Mouse (Mus musculus) stomach, embryonic 15.5 days (tissue): ENCODE data around the gene Pias1. TPM values are rescaled to one million over a fixed set of nuclear protein-coding genes. Genes with fewer than 3 reads are reported as not detected.

Source experiments
- ATAC-seq: fragments of 200-750 bp; cut with Nextera tagmentation; 2 replicates; pipeline ENCODE4 v1.8.0; 2017; ENCODE audit warnings: low read depth, moderate number of reproducible peaks, moderate TSS enrichment; ENCODE audit not compliant: insufficient read depth, low FRiP score
- H3K27ac ChIP-seq: fragments of 300-500 bp; sonication (generic); 2 replicates; pipeline ENCODE4 v1.5.1; 2015; ENCODE audit warnings: mild to moderate bottlenecking, inconsistent platforms
- H3K27me3 ChIP-seq: fragments of 300-500 bp; sonication (generic); replicated peaks from 2 replicates; pipeline ENCODE4 v1.6.1; 2015; ENCODE audit warnings: inconsistent platforms
- H3K36me3 ChIP-seq: fragments of 300-500 bp; sonication (generic); 2 replicates; pipeline ENCODE4 v1.6.1; 2015; ENCODE audit warnings: inconsistent platforms
- H3K4me1 ChIP-seq: fragments of 300-500 bp; sonication (generic); 2 replicates; pipeline ENCODE4 v1.6.1; 2015; ENCODE audit warnings: inconsistent platforms
- H3K4me2 ChIP-seq: fragments of 300-500 bp; sonication (generic); 2 replicates; pipeline ENCODE4 v1.6.1; 2015; ENCODE audit warnings: mild to moderate bottlenecking, inconsistent platforms
- H3K4me3 ChIP-seq: fragments of 300-500 bp; sonication (generic); replicated peaks from 2 replicates; pipeline ENCODE4 v1.5.1; 2015; ENCODE audit warnings: inconsistent platforms
- H3K9ac ChIP-seq: fragments of 300-500 bp; sonication (generic); 2 replicates; pipeline ENCODE4 v1.6.1; 2015; ENCODE audit warnings: inconsistent platforms
- H3K9me3 ChIP-seq: fragments of 300-500 bp; sonication (generic); 2 replicates; pipeline ENCODE4 v1.6.1; 2016; ENCODE audit warnings: inconsistent platforms
- WGBS: fragments of 180-500 bp; shearing (Covaris S2); methylation state at CpG from one replicate; pipeline ENCODE4 v1.1.7; 2015; 5-methylcytosine and 5-hydroxymethylcytosine counted together
- polyA plus RNA-seq: library from polyadenylated mRNA; unstranded; fragments of >200 nt; fragmentation: Nextera tagmentation; extraction: Ambion mirVana; gene quantifications from 2 replicates; pipeline ENCODE4 v1.2.1, GENCODE M21; 2015

The Pias1 gene
- polyA plus RNA-seq, 1 experiment from 2014 or later: 46.7 TPM

DNA sequence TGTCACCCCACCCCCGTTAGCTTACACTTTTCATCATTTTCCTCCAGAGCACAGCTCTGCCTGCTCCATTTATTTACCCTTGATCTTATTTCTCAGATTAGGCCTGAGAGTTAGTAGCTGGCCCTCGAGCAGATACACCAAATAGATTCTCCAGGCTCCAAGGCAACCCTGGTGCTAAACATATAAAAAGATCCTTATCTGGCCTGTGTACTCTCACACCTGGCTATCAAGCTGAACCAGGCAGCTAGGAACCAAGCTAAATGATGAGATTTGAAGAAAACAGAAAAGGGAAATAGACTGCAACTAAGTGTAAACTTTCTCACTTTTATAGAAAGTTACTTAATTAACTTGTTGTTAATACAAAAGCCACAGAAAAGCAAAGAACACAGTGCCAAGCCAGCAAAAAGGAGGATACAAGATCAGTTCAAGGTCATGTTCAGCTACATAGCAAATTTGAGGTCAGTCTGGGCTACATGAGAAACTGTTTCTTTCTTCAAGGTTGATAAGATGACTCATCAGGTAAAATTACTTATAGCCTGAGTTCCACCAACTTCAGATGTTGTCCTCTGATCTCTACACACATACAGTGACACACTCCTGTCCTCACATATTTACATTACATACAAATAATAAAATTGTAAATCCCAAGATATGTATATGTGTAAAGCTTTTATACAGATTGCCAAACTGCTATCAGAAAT lies 52.9 kb downstream of the Pias1 start:
- H3K4me2 ChIP-seq: no peak overlapping the region
- 0 out of 2 replicates have a peak, but pooled peaks cover 7% of the 10 kb centered on the region for H3K4me1 ChIP-seq
- no peak overlapping the region for H3K9ac ChIP-seq
- no peak for ATAC-seq
- no peaks in the 10 kb centered on the region for H3K36me3 ChIP-seq
- 39% methylated on average over 2 of the region's 2 CpGs for WGBS
- no peak overlapping the region for H3K4me3 ChIP-seq
- no peaks in the 10 kb centered on the region for H3K27me3 ChIP-seq
- no peak overlapping the region for H3K27ac ChIP-seq
- H3K9me3 ChIP-seq: no peaks in the 10 kb centered on the region

DNA sequence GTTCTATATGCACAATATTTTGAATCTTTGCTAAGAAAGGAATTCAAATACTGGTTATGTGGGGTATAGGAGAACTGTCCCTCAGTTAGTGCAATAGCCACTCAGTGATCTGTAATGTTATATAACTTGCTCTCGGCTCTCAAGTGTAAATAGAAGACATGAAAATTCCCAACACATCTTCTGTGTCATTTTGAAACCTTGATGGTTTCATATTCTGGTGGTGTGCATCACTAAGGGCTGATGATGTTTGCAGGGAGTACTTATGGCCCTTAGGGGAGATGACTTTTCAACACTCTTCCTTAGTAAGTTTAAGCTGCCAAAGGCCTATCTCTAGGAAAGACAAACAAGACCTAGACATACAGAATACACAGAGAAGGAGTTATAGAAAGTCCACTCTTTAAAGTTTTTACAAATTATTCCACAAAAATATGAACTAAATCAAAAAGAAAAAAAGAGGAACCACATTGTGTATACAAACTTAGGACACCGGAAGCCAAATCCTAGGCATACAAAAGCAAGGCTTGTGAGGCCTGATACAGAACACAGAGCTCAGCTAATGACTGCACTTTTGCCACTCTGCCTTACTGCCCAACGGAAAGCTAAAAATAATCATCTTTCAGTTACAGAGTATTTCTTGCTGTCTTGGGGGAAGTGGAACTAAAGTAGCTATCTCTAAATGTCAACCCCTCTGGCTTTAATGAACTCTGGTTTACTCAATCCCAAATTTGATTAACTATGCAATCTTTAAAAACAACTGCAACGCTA lies 55.0 kb downstream of the Pias1 start:
- no peak overlapping the region for H3K9ac ChIP-seq
- no peaks in the 10 kb centered on the region for H3K9me3 ChIP-seq
- 46% methylated on average over 4 of the region's 4 CpGs for WGBS
- H3K36me3 ChIP-seq: no peaks in the 10 kb centered on the region
- no peak overlapping the region for H3K4me2 ChIP-seq
- no peak for ATAC-seq
- H3K27ac ChIP-seq: no peak overlapping the region; the same call in 1 of the 2 replicates
- 0 out of 2 replicates have a peak, but pooled peaks cover 4% of the 10 kb centered on the region for H3K4me1 ChIP-seq
- H3K27me3 ChIP-seq: no peaks in the 10 kb centered on the region
- H3K4me3 ChIP-seq: no peak overlapping the region

DNA sequence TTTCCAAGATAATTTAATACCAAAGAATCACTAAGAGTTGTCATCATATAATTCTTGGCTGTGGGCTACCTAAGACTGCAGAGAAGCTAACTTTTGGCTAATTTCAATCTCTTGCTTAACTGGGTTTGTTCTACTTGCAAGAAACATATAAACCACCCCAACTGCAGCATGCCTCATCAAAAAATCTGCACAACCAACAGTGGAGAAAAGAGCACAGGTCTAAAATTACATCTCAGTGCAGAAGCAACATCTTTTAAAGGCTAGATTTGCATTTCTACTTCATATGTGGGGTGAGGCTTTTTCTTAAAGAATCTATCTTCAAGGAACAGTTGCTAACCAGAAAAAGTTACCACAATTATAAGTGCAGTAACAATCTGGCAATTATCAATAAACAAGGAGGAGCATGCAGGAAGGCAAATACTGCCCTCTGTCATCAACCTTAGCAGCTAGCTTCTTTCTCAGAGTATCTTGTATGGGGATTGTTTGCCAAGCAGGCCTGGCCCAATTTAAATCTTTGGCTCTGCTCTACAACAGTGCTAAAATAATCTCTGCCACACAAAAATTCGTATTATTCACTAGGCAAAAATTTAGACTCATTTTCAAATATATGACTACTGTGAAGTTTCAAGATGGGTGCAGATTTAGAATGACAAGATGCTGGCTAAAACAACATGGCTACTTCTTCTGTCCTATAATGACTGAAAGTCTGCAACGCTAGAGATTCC lies 62.7 kb downstream of the Pias1 start:
- no peaks in the 10 kb centered on the region for H3K27me3 ChIP-seq
- ATAC-seq: no peak
- H3K4me1 ChIP-seq: no peaks in the 10 kb centered on the region
- H3K36me3 ChIP-seq: peaks cover 4% of the 10 kb centered on the region; the same call in 1 of the 2 replicates
- no peak overlapping the region for H3K4me3 ChIP-seq
- H3K27ac ChIP-seq: no peak overlapping the region
- H3K9ac ChIP-seq: no peak overlapping the region
- no peaks in the 10 kb centered on the region for H3K9me3 ChIP-seq
- WGBS: 79% methylated on average over 2 of the region's 2 CpGs
- no peak overlapping the region for H3K4me2 ChIP-seq

DNA sequence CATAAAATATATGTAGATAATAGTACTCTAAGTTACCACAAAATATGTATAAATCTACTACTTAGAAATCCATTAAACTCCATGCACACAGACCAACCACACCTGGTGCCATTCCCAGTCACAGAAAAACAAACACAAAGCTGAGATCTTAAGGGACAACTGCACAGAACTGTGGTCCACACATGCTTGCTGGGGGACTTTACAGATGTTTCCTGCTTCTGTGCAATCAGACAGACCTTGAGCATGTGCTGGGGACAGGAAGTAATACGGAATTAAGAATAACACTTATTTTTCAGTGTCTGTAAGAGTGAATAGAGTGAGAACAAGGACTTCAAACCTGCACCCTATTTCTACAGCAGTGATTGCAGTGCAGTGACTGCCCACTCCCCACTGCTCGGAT lies 66.8 kb downstream of the Pias1 start:
- Histone ChIP-seq H3K4me3 (no peak overlapping the region), H3K9me3 (no peaks in the 10 kb centered on the region), H3K36me3 (peaks cover 22% of the 10 kb centered on the region; the same call in 1 of the 2 replicates), H3K4me2 (no peak overlapping the region), H3K27me3 (no peaks in the 10 kb centered on the region), H3K4me1 (no peaks in the 10 kb centered on the region), H3K27ac (peak overlapping the region; percentile 40; the same call in 1 of the 2 replicates), H3K9ac (no peak overlapping the region)
- ATAC-seq: peak; percentile 50; the same call in 1 of the 2 replicates
- WGBS: 61% methylated on average over 2 of the region's 2 CpGs

DNA sequence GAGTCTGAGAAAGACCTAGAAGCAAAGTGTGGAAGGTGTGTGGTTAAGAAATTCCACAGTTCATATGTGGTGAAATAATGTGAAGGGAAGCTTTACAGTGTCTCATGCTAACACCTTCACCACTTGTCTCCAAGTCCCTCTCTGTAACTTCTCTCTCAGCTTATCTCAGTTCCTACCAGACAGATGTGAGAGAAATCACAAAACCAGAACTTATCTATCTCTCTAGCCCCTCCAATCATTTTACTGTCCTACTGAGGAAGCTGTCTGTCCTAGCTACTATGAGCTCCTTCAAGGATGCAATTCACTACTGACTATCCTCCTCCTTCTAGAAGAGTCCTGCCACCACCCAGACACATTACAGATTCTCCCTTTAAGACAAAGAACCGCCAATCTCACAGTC lies 70.7 kb downstream of the Pias1 start:
- H3K4me3 ChIP-seq: no peak overlapping the region
- H3K4me2 ChIP-seq: no peak overlapping the region
- no peaks in the 10 kb centered on the region for H3K4me1 ChIP-seq
- H3K9me3 ChIP-seq: no peaks in the 10 kb centered on the region
- no peak for ATAC-seq
- H3K9ac ChIP-seq: no peak overlapping the region
- H3K36me3 ChIP-seq: peaks cover 28% of the 10 kb centered on the region; the same call in 1 of the 2 replicates
- 96% methylated on average over 1 of the region's 1 CpGs for WGBS
- no peak overlapping the region for H3K27ac ChIP-seq
- no peaks in the 10 kb centered on the region for H3K27me3 ChIP-seq

DNA sequence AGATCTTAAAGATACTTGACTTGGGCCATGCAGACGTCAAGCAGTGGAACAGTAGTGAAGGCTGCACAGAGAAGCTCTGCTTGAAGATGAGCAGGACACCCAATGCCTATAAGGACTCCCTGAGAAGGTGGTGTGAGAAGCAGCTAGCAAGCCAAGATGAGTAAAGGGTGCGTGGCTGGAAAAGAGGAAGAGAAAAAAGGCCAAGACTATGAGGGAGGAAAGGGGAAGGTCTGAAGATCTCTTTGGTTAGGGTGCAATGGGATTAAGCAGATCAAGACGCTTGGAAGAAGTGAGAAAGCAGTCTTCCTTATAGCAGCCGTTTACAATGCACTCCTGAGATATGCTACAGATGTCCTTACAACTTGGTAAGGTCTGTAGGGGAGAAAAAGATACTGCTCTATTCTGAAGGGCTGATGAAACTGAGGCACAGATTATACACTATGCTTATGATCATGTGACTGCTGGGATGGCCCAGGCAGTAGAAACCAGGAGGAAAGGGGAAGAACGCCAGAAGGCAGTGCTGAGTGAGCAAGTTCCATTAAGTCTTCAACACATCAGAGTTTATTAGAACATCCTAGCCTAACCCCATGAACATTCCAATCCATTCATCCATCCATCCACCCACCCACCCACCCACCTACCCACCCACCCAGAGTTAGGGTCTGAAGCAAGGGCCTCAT lies 74.2 kb downstream of the Pias1 start:
- peaks cover 30% of the 10 kb centered on the region for H3K36me3 ChIP-seq
- WGBS: 87% methylated on average over 5 of the region's 5 CpGs
- no peak for ATAC-seq
- H3K27ac ChIP-seq: no peak overlapping the region
- H3K4me3 ChIP-seq: no peak overlapping the region
- H3K9ac ChIP-seq: no peak overlapping the region
- H3K9me3 ChIP-seq: no peaks in the 10 kb centered on the region
- no peaks in the 10 kb centered on the region for H3K4me1 ChIP-seq
- no peak overlapping the region for H3K4me2 ChIP-seq
- no peaks in the 10 kb centered on the region for H3K27me3 ChIP-seq

DNA sequence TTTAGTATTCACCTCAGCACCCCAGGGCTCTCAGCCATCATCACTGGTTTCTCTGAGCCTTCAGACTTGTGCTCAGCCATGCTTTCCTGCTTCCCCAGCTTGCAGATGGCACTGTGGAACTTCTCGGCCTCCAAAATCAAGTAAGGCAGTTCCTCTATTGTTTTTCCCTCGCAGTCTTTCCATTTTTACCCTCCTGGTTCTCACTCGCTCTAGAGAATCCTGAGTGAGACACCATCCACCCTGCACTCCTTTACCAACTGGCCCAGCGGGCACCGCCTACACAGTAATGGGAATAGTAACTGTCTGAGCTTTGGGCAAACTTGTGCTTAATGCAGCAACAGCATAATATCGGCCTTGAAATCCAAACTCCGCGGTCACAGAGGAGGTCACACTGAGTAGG lies 82.7 kb downstream of the Pias1 start:
- no peak overlapping the region for H3K4me3 ChIP-seq
- H3K9ac ChIP-seq: no peak overlapping the region
- no peaks in the 10 kb centered on the region for H3K9me3 ChIP-seq
- whole genome bisulfite sequencing: 94% methylated on average over 8 of the region's 8 CpGs
- no peaks in the 10 kb centered on the region for H3K4me1 ChIP-seq
- ATAC-seq: no peak
- no peak overlapping the region for H3K27ac ChIP-seq
- H3K27me3 ChIP-seq: no peaks in the 10 kb centered on the region
- peaks cover 5% of the 10 kb centered on the region; the same call in 1 of the 2 replicates for H3K36me3 ChIP-seq
- H3K4me2 ChIP-seq: no peak overlapping the region

DNA sequence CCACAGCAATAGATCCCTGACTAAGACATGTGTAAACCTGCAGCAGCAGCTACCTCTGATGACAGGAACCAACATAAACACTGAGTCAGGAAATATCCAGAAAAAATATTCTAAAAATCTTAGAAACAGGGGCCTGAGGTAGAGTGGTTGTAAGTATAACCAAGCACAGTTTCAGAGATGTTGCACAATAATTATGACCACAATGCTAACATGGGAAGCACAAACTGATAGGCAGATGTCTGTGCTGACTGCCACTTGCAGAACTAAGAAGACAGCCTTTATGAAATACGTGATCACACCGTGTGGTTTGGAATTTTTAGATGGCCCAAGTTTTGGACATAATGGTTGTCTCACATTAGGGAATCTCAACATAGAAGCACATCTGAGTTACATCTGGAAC lies 83.9 kb downstream of the Pias1 start:
- no peaks in the 10 kb centered on the region for H3K9me3 ChIP-seq
- peaks cover 6% of the 10 kb centered on the region; the same call in 1 of the 2 replicates for H3K36me3 ChIP-seq
- no peak overlapping the region for H3K9ac ChIP-seq
- ATAC-seq: no peak
- no peak overlapping the region for H3K4me2 ChIP-seq
- H3K4me1 ChIP-seq: no peaks in the 10 kb centered on the region
- 93% methylated on average over 2 of the region's 2 CpGs for WGBS
- no peaks in the 10 kb centered on the region for H3K27me3 ChIP-seq
- no peak overlapping the region for H3K27ac ChIP-seq
- no peak overlapping the region for H3K4me3 ChIP-seq

DNA sequence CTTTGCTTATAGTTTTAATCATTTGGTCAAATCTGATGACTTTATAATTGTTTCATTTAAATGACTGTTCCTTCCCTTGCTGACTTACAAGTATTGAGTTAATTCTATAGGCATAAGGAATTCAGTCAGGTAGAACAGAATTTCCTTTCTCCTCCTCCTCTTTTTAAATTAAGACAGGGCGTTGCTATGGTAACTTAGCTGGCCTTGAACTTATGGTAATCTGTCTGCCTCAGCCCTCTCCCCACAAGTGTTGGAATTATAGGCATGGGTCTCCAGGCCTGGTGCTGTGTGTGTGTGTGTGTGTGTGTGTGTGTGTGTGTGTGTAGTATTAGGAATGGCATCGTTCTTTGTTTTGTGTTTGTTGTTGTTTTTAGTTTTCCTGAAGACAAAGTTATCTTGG lies 86.0 kb downstream of the Pias1 start:
- Histone ChIP-seq H3K4me2 (no peak overlapping the region), H3K4me3 (no peak overlapping the region), H3K9ac (no peak overlapping the region), H3K4me1 (no peaks in the 10 kb centered on the region), H3K9me3 (no peaks in the 10 kb centered on the region), H3K27ac (no peak overlapping the region), H3K27me3 (no peaks in the 10 kb centered on the region), H3K36me3 (peaks cover 9% of the 10 kb centered on the region; the same call in 1 of the 2 replicates)
- ATAC-seq: no peak
- WGBS: 84% methylated on average over 2 of the region's 2 CpGs

DNA sequence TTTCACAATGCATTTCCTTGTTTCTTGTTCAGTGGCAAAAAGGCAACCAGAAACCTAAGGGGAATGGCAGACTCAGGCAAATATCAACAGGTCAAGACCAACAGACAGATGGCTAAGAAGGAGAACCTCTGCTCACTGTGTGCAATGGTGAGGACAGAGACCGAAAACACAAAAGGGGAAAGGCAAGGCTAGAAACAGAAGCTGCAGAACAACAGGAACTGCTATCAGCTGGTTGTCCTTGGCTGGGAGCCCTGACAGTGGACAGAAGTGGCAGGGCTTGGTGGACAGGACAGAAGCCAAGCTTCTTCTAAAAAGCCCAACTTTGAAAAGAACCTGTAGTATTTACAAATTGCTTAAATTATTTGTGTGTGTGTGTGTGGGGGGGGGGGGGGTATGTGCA lies 93.2 kb downstream of the Pias1 start:
- Histone ChIP-seq H3K9me3 (no peaks in the 10 kb centered on the region), H3K27me3 (no peaks in the 10 kb centered on the region), H3K9ac (no peak overlapping the region), H3K4me1 (no peaks in the 10 kb centered on the region), H3K36me3 (peaks cover 13% of the 10 kb centered on the region), H3K4me3 (no peak overlapping the region), H3K27ac (no peak overlapping the region), H3K4me2 (no peak overlapping the region)
- no peak for ATAC-seq
- 75% methylated on average over 1 of the region's 1 CpGs for WGBS

DNA sequence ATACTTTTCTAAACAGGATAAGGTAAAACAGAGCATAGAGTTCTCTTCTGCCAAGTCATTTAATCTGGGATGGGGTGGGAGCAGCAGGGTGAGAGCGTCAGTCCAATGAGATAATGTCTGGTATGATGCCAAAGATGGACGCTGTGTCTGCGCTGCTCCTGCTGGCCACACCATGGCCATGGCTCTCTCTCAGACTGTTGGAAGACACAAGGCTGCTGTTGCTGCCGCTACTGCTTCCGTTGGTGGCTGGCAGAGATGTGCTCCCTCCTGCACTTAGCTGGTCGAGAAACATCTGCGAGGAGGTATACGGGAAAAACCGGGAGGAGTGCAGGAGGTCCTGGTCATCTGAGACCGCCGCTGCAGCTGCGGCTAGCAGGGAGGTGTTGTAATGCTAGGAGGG lies 105.9 kb downstream of the Pias1 start:
- H3K4me3 ChIP-seq: no peak overlapping the region
- peaks cover 37% of the 10 kb centered on the region for H3K36me3 ChIP-seq
- no peaks in the 10 kb centered on the region for H3K4me1 ChIP-seq
- H3K27ac ChIP-seq: no peak overlapping the region
- H3K4me2 ChIP-seq: no peak overlapping the region
- no peak overlapping the region for H3K9ac ChIP-seq
- H3K9me3 ChIP-seq: no peaks in the 10 kb centered on the region
- H3K27me3 ChIP-seq: no peaks in the 10 kb centered on the region
- 66% methylated on average over 12 of the region's 12 CpGs for WGBS
- no peak for ATAC-seq
